Mouse (Mus musculus) mature B cell (primary cell): ENCODE data around the gene Klhl36.

Experiments
- in situ Hi-C: fragments of 300-500 bp; cut with MboI; formaldehyde crosslinking; loops from 2 replicates; pipeline ENCODE4 v1.14.3; 2019

Gene Klhl36

DNA sequence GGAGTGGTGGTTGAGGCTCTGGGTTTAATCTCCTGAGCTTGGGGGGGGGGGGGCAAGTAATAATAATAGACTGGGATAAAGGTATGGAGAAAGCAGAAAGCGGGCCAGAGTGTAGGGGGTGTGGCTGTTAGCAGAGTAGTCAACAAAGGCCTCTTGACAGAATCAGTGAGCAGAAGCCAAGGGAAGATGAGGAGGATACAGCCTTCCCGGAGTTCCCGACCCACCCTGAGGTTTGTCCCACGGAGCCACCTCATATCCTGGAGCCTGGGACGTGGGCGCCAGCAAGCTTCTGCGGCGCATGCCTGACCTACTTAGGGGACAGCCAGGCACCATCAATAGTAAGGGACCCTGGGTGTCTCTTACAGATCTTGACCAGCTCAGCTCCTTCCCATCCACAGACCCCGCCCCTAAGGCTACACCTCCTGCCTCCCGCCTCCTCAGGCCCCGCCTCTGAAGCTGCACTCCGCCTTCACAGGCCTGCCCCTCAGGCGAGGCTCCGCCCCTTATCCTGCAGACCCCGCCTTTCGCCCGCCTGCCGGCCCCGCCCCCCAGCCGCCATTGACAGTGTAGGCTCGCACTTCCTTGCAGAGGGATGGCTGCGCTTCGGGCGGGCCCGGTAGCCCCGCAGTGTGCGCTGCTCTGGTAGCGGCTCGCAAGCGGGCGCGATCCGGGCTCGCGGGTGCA, at the start of gene Klhl36:
Gene Klhl36 (plus strand): TSS at position 561 of the 684 bp plus-strand sequence.
- in situ Hi-C loops, result no loop called here

DNA sequence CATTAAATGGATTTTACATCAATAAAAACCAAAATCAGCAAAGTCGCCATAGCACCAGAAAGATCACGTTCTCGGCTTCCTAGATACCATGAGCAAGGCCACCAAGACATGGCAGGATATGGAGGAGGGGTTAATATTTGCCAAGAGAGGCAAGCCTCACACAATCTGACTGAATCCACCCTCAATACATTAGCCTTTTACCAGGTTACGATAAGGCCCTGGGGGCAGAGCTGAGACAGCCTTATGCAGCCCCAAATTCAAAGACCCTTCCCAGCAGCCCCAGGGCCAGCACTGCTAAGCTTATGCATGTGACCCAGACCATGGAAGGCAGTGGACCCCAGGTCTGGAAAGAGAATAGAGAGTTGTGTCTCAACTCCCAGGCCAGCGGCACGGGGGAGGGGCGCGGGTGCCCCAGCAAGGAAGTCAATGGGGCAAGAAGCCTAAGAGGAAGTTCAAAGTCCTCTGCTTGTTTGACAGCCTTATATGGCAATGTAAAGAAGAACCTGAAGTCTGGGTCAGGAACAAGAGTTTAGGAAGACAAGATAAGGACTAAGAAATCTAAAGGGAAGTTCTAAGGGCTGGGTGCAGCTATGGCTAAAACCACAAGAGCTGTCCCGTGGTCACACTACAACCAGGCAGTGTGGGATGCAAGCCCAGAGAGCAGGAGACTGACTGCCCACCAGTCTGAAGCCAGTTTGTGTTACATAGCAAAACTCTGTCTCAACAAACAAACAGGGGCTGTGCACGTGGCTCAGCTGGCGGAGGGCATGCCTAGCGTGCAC, 49.2 kb upstream of the Klhl36 start:
- in situ Hi-C loops, result no loop called here

DNA sequence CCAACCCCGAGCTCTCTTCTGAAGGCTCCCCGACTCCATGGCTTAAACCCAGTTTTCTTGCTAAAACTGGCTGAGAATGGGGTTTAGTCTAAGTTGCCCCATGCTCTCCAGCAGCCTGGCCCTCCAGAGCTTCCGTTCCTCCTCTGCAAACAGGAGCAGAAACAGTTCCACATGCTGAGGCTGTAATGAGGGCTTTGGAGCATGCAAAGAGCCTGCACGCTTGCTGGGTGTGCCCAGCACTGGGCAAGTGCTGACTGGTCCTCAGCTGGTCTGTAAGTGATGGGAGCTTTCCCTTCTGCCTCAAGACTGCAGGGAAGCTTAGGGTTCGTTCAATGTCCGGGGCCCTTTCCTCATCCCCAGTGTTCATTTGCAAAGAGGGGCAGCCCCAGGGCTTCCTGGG, 45.8 kb upstream of the Klhl36 start:
- in situ Hi-C loops, result no loop called here

- in situ Hi-C loops, result no loop called here
Measured at GRCm38 (mm10) chr8:119817446-119817845, 44.6 kb upstream of the Klhl36 start.

DNA sequence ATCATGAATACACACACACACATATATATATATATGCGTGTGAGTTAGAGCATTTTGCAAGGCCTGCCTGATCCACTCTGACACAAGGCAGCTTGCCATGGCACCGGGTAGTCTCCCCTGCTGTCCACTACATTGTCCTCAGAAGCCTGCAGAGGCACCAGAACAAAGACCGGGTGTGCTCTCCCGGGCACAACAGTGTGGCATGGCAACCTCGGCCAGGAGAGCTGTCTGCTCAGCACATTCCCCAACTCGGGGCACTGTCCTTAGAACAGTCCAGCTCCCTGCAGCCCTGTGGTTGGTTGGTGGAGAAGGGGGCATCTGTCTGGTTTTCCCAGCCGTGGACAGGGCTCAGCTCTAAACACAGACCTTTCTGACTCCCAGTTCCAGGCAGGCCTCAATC, 42.8 kb upstream of the Klhl36 start:
- in situ Hi-C loops, result no loop called here

DNA sequence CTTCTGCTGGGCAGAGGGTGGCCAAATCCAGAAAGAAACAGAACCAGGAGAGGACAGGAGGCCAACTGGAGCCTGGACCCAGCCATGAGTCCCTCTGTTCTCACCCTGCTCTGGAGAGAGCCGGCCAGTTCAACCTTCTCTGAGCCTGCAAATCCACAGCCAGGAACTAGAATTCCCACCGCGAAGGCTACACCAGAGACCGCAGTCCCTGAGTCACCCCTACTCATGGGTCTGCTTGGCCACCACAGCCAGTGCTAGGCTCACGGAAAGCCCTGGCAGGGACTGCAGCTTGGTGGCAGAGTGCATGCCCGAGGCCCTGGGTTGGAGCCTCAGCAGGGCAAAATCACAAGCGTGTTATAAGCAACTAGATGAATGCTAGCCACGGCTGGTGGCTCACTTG, 42.1 kb upstream of the Klhl36 start:
- in situ Hi-C loops, result no loop called here

DNA sequence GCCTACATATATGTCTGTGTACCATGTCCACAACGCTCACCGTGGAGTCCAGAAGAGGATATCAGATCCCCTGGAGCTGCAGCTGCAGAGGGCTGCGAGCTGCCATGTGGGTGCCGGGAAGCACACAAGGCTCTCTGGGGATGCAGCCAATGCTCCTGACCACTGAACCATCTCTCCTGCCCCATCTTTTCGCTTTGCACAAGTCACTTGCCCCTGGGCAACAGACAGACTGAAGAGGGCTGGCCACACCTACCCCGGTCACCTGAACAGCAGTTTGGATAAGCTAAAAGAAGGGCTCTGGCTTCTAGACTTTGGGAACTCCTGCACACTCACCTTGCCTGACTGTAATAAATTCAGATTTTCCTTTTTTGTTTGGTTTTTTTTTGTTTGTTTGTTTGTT, 40.4 kb upstream of the Klhl36 start:
- in situ Hi-C loops, result no loop called here

- in situ Hi-C loops, result no loop called here
Measured at GRCm38 (mm10) chr8:119823278-119823677, 38.8 kb upstream of the Klhl36 start.

- in situ Hi-C loops, result no loop called here
Measured at GRCm38 (mm10) chr8:119824100-119824499, 38.0 kb upstream of the Klhl36 start.

DNA sequence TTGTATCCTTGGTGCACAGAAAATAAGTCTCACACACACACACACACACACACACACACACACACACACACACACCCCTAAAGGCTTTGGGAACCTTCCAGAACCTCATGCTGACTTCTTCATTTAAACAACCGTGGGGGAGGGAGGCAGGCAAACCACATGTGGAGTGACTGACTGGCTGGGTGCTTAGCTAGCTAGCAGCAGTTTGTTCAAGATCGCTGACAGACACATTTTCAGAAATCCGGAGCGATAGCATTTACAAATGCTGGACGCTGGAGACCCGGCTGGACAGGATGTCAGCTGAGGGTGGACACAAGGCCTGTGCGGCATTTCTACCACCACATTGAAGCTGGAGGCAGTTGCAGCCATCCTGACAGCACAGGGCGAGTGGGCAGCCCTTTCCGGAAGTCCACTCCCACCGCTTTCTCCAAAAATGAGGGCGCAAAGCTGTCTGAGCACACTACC, 37.2 kb upstream of the Klhl36 start:
- in situ Hi-C loops, result no loop called here

DNA sequence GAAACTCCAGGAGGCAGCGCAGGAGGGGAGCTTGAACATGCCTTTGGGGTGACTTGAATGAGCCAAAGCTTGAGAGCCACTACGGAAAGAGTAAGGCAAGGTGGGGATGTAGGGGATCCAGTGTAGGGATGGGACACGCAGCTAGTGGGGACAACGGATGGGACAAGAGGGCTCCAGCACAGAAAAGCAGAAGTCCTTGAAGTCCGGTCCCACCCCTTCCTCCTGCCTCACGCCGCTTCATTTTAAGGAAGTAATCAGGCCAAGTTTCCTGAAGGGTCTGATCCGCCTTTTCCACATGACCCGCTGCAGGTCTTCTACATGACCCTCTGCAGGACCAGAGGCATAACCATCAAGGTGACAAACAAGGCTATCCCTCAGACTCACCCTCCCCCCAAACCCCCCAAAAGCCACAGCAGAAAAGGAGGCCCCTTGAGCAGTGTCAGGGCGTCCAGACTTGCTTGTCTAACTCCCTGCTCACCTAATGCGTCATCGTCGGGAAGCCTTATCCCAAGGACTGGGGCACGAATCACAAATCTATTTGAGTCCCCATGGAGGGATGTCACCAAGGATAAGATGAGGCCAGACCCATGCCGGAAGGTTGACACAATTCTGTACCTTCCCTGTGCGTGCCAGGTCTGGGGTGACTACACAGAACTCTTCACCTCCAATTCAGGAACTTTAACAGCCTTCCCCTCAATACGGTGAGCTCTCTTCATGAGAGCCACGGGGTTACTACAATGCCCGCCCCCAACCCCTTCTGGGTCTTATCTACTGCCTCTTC, 35.9 kb upstream of the Klhl36 start:
- in situ Hi-C loops, result no loop called here

GRCm38 (mm10) chr8:119826982-119827381, 35.1 kb upstream of the Klhl36 start:
- in situ Hi-C loops, result no loop called here

- in situ Hi-C loops, result no loop called here
Measured at GRCm38 (mm10) chr8:119827721-119828153, 34.3 kb upstream of the Klhl36 start.

DNA sequence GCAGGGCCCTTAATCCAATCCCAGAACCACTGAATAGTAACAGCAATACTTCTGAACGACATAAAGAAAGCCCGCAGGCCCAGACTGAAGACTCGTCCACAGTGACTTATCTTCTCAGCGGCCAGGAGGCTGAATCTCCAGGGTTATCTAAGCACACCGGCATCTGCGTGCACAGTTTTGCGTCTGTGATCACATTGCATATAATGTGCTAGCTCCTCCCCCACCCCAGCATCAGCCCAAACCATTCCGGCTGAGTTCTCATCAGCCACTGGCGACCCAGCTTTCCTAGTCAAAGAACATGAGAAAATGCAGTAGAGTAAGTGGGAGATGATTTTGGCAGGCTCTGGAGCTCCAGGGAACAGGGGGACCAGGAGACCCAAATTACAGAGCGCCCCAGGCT, 33.1 kb upstream of the Klhl36 start:
- in situ Hi-C loops, result no loop called here

DNA sequence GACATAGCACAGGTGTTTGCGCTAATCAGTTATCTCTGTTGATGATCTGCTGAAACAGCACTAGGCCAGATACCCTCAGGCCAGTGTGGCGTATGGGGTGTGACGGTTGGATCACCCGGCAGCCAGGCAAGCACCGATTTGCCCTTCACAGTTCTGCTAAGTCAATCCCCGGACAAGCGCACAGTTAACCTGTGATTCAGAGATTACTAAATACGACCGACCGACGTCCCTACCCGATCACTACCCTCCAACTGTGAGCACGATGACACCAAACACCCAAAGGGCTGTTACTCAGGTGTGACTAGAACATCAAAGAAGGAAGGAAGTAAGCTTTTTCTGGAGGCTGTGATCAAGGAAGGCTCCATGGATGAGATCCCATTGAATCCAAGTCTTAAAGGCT, 32.6 kb upstream of the Klhl36 start:
- in situ Hi-C loops, result no loop called here

GRCm38 (mm10) chr8:119829870-119830580, 32.0 kb upstream of the Klhl36 start:
- in situ Hi-C loops, result no loop called here

GRCm38 (mm10) chr8:119830589-119830988, 31.5 kb upstream of the Klhl36 start:
- in situ Hi-C loops, result no loop called here

DNA sequence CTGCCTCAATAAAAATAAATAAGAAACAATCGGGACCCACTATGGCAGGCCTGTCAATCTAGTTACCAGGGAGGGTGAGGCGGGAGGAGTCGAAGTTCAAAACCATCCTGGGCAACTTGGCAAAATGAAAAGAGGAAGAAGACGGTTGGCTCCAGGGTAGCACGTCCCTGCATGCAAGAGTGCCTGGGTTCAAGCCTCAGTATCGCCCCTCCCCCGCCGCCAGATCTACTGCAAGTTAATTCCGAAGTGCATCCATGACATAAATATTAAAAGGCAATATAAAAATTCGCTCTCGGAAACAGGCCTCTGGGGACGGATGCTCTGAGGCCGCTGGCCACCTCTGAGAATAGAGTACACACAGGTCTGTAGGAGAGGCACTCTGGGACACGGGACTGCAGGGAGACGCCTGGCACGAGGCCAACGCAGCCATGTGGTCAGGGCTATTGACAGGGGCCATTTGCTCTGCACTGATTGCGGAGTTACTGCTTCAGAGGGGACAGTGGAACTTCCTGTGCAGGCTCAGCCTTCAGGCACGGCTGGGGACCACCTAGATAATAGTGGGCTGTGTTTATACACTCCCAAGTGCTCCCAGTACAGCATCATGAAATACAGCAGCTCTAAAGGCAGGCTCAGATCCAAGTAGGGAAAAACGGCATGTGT, 30.6 kb upstream of the Klhl36 start:
- in situ Hi-C loops, result no loop called here

- in situ Hi-C loops, result no loop called here
Measured at GRCm38 (mm10) chr8:119832101-119832617, 29.9 kb upstream of the Klhl36 start.

DNA sequence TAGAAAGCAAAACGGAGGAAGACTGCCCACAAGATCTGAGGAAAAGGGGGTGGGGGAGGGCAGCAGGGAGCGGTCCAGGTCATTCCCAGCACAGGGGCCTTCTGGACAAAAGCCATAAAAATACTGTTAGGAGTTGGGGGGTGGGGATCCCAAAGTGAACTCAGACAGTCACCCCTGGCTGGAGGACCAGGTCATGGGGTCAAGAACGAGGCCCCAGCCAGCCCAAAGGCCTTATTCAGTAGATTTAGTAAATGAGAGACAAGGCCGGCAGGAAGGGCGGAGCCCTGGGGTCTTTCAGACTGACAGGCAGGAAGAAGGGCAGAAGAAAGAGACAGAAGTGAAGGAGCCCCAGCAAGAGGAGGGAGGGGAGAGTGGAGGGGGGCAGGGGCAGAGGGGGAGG, 29.1 kb upstream of the Klhl36 start:
- in situ Hi-C loops, result no loop called here

GRCm38 (mm10) chr8:119834676-119835075, 27.4 kb upstream of the Klhl36 start:
- in situ Hi-C loops, result no loop called here
